Mouse (Mus musculus) liver, postnatal 0 days (tissue): ENCODE measurements around the gene Zfp384. TPM values are rescaled to one million over a fixed set of nuclear protein-coding genes. Genes with fewer than 3 reads are reported as not detected.

Source experiments
- ATAC-seq: fragments of 200-750 bp; cut with Nextera tagmentation; 2 replicates; pipeline ENCODE4 v1.8.0; 2017; ENCODE audit warnings: mild to moderate bottlenecking, moderate library complexity
- DNase-seq: peaks from one replicate; pipeline ENCODE4 v3.0.0-alpha.2; 2016
- H3K27ac ChIP-seq: fragments of 300-500 bp; sonication (generic); 2 replicates; pipeline ENCODE4 v1.5.1; 2014; ENCODE audit warnings: antibody characterized with exemption, moderate library complexity, mild to moderate bottlenecking, low read depth
- H3K27me3 ChIP-seq: fragments of 300-500 bp; sonication (generic); 2 replicates; pipeline ENCODE4 v1.6.1; 2014; ENCODE audit warnings: low read length, control low read depth, mixed read lengths; ENCODE audit not compliant: insufficient read depth
- H3K36me3 ChIP-seq: fragments of 300-500 bp; sonication (generic); replicated peaks from 2 replicates; pipeline ENCODE4 v1.6.1; 2014; ENCODE audit warnings: mild to moderate bottlenecking, control low read depth, low read length, moderate library complexity, mixed read lengths; ENCODE audit not compliant: insufficient read depth
- H3K4me1 ChIP-seq: fragments of 300-500 bp; sonication (generic); 2 replicates; pipeline ENCODE4 v1.6.1; 2014; ENCODE audit warnings: antibody characterized with exemption, mild to moderate bottlenecking, control low read depth; ENCODE audit not compliant: insufficient read depth
- H3K4me2 ChIP-seq: fragments of 300-500 bp; sonication (generic); 2 replicates; pipeline ENCODE4 v1.6.1; 2014; ENCODE audit warnings: low read depth, mild to moderate bottlenecking, low read length, moderate library complexity, mixed read lengths
- H3K4me3 ChIP-seq: fragments of 300-500 bp; sonication (generic); 2 replicates; pipeline ENCODE4 v1.5.1; 2014; ENCODE audit warnings: low read depth, low read length
- H3K9ac ChIP-seq: fragments of 300-500 bp; sonication (generic); replicated peaks from 2 replicates; pipeline ENCODE4 v1.6.1; 2014; ENCODE audit warnings: mild to moderate bottlenecking, moderate library complexity
- H3K9me3 ChIP-seq: fragments of 300-500 bp; sonication (generic); 2 replicates; pipeline ENCODE4 v1.6.1; 2016; ENCODE audit warnings: mild to moderate bottlenecking, control low read depth, low read length, mixed read lengths
- CTCF ChIP-seq: sonication (generic); IDR thresholded peaks from 2 replicates; pipeline ENCODE4 v1.5.1; 2016; ENCODE audit warnings: antibody characterized with exemption, low read depth
- EP300 ChIP-seq: IDR thresholded peaks from 2 replicates; pipeline ENCODE4 v1.6.1; 2016; ENCODE audit warnings: antibody characterized with exemption, low read depth, mild to moderate bottlenecking
- WGBS: fragments of 180-500 bp; shearing (Covaris S2); extraction: QIAGEN DNeasy Blood & Tissue Kit; methylation state at CpG from one replicate; pipeline ENCODE4 v1.1.7; 2014; ENCODE audit not compliant: insufficient replicate concordance; 5-methylcytosine and 5-hydroxymethylcytosine counted together
- polyA plus RNA-seq: library from polyadenylated mRNA; unstranded; fragments of >200 nt; fragmentation: Nextera tagmentation; extraction: Ambion mirVana; gene quantifications from 2 replicates; pipeline ENCODE4 v1.2.1, GENCODE M21; 2015

Zfp384 gene
- 3.3 and 3.5 TPM in 2 replicates for polyA plus RNA-seq

DNA sequence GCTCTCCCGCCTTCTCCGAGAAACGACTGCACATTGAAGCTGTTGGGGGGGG, at the start of gene Zfp384:
Zfp384 (plus strand) TSS at position 17 of the 52 bp plus-strand sequence.
- 0% methylated on average over 1 of the region's 3 CpGs for WGBS
- H3K27me3 ChIP-seq: no peaks in the 10 kb centered on the region
- peak within 1 kb of the TSS; percentile 90 for H3K4me3 ChIP-seq
- H3K27ac ChIP-seq: peak within 1 kb of the TSS; percentile 97
- TF ChIP-seq CTCF (no peak), EP300 (no peak)
- H3K4me2 ChIP-seq: peak within 1 kb of the TSS; percentile 77
- no peaks in the 10 kb centered on the region for H3K9me3 ChIP-seq
- H3K4me1 ChIP-seq: peaks cover 22% of the 10 kb centered on the region
- peaks cover 15% of the 10 kb centered on the region for H3K36me3 ChIP-seq
- peak within 1 kb of the TSS; percentile 90 for H3K9ac ChIP-seq
- DNase-seq: no peak
- ATAC-seq: no peak

DNA sequence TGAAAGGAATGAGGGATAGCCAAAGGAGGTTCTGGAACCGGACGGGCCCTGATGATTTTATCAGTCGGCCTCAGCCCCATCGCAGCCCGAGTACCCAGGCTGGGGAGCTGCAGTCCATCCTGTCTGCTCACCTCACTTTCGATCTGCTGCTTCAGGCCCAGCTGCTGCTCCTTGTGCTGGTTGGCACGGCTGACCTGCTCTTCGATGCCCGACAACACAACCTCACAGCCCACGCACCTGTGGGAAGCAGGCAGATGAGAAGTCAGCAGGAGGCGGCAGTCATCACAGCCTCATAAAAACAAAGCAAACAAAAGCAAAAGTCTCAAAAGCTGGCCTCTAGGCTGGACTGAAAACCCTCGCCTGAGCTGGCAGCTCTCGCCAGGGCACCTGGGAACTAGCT, 49.0 kb upstream of the Zfp384 start:
- 90% methylated on average over 13 of the region's 13 CpGs for WGBS
- Histone ChIP-seq H3K9ac (no peak overlapping the region), H3K27me3 (no peaks in the 10 kb centered on the region), H3K9me3 (no peaks in the 10 kb centered on the region), H3K4me3 (no peak overlapping the region), H3K36me3 (peaks cover 40% of the 10 kb centered on the region), H3K4me2 (no peak overlapping the region), H3K27ac (no peak overlapping the region), H3K4me1 (peaks cover 8% of the 10 kb centered on the region)
- DNase-seq: no peak
- TF ChIP-seq EP300 (no peak), CTCF (no peak)
- ATAC-seq: no peak

GRCm38 (mm10) chr6:124961021-124961420, 47.9 kb upstream of the Zfp384 start:
- peaks cover 39% of the 10 kb centered on the region for H3K36me3 ChIP-seq

GRCm38 (mm10) chr6:124964638-124965037, 44.3 kb upstream of the Zfp384 start:
- H3K36me3 ChIP-seq: peaks cover 27% of the 10 kb centered on the region
- TF ChIP-seq EP300 (no peak), CTCF (no peak)
- ATAC-seq (peak; percentile 7; the same call in 1 of the 2 replicates), DNase-seq (no peak)
- no peaks in the 10 kb centered on the region for H3K27me3 ChIP-seq
- 20% methylated on average over 16 of the region's 16 CpGs for WGBS
- H3K27ac ChIP-seq: peak overlapping the region; percentile 90
- H3K4me2 ChIP-seq: peak overlapping the region; percentile 79
- peak overlapping the region; percentile 76 for H3K9ac ChIP-seq
- H3K9me3 ChIP-seq: no peaks in the 10 kb centered on the region
- peaks cover 20% of the 10 kb centered on the region for H3K4me1 ChIP-seq
- peak overlapping the region; percentile 80 for H3K4me3 ChIP-seq

More at GRCm38 (mm10) chr6:124961021-124961420, 47.9 kb upstream of the Zfp384 start:
- Histone ChIP-seq H3K9ac (no peak overlapping the region), H3K27ac (no peak overlapping the region), H3K9me3 (no peaks in the 10 kb centered on the region), H3K4me2 (no peak overlapping the region), H3K27me3 (no peaks in the 10 kb centered on the region), H3K4me3 (no peak overlapping the region), H3K4me1 (peaks cover 13% of the 10 kb centered on the region)
- DNase-seq: no peak
- WGBS: 86% methylated on average over 12 of the region's 12 CpGs
- no peak for ATAC-seq
- no peak for TF ChIP-seq CTCF
- TF ChIP-seq EP300: no peak

GRCm38 (mm10) chr6:124965088-124965719, 43.7 kb upstream of the Zfp384 start, which contains the start of gene Cops7a:
Gene Cops7a, minus strand, starts transcription at chr6:124965538.
- Histone ChIP-seq H3K27me3 (no peaks in the 10 kb centered on the region), H3K4me1 (peaks cover 20% of the 10 kb centered on the region), H3K27ac (peak within 1 kb of the TSS; percentile 90), H3K9ac (peak within 1 kb of the TSS; percentile 76), H3K36me3 (peaks cover 22% of the 10 kb centered on the region), H3K9me3 (no peaks in the 10 kb centered on the region), H3K4me3 (peak within 1 kb of the TSS; percentile 80), H3K4me2 (peak within 1 kb of the TSS; percentile 79)
- DNase-seq (peak; percentile 97), ATAC-seq (peak; percentile 96)
- WGBS: under 1% methylated on average over 55 of the region's 68 CpGs
- TF ChIP-seq CTCF (no peak; the same call in 1 of the 2 replicates), EP300 (peak; percentile 65; the same call in 1 of the 2 replicates)

- peaks cover 20% of the 10 kb centered on the region for H3K4me1 ChIP-seq
- H3K9me3 ChIP-seq: no peaks in the 10 kb centered on the region
- DNase-seq (no peak), ATAC-seq (no peak)
- H3K27me3 ChIP-seq: no peaks in the 10 kb centered on the region
- WGBS: 5% methylated on average over 15 of the region's 15 CpGs
- peak overlapping the region; percentile 76 for H3K9ac ChIP-seq
- H3K4me3 ChIP-seq: peak overlapping the region; percentile 80
- peaks cover 17% of the 10 kb centered on the region for H3K36me3 ChIP-seq
- H3K27ac ChIP-seq: peak overlapping the region; percentile 90
- peak overlapping the region; percentile 79 for H3K4me2 ChIP-seq
- TF ChIP-seq CTCF: no peak
- TF ChIP-seq EP300: no peak
These were observed 43.2 kb upstream of the Zfp384 start for GRCm38 (mm10) chr6:124965747-124966146.
